Mouse (Mus musculus) MEL (cell line): ENCODE measurements around the gene Vwa3b. TPM values are rescaled to one million over a fixed set of nuclear protein-coding genes. Genes with fewer than 3 reads are reported as not detected.

ENCODE experiments used
- DNase-seq: peaks from one replicate; pipeline ENCODE4 v3.0.0; 2011; ENCODE audit warnings: low read depth, low spot score
- H3K27ac ChIP-seq: 2 replicates; pipeline ENCODE4 v1.5.1; 2012; ENCODE audit warnings: low read depth, mild to moderate bottlenecking, control low read depth, low read length, moderate library complexity; ENCODE audit not compliant: control insufficient read depth
- H3K27me3 ChIP-seq, 2 experiments: fragments of 150-350 bp in 1 of 2; sonication (generic) in 1 of 2; 2 replicates each; pipeline ENCODE4 v1.6.1; 2012; ENCODE audit warnings: low read length in 2 of 2, mild to moderate bottlenecking in 2 of 2, improper control_type of control experiment in 1 of 2, moderate library complexity in 1 of 2; ENCODE audit not compliant: insufficient read depth in 2 of 2, control insufficient read depth in 1 of 2
- H3K36me3 ChIP-seq, 2 experiments: 2 replicates each; pipeline ENCODE4 v1.6.1; 2012 to 2014; ENCODE audit warnings: low read length in 2 of 2, improper control_type of control experiment in 1 of 2, inconsistent platforms in 1 of 2, mild to moderate bottlenecking in 1 of 2; ENCODE audit not compliant: insufficient read depth in 2 of 2, control insufficient read depth in 1 of 2
- H3K4me1 ChIP-seq, 2 experiments: fragments of 150-350 bp in 1 of 2; sonication (generic) in 1 of 2; 2 replicates each; pipeline ENCODE4 v1.6.1; 2012; ENCODE audit warnings: low read length in 2 of 2, improper control_type of control experiment in 1 of 2, mild to moderate bottlenecking in 1 of 2; ENCODE audit not compliant: insufficient read depth in 2 of 2, control insufficient read depth in 1 of 2
- H3K4me3 ChIP-seq, 2 experiments: fragments of 150-350 bp in 1 of 2; sonication (generic) in 1 of 2; 2 replicates each; pipeline ENCODE4 v1.5.1; 2012; ENCODE audit warnings: low read depth in 2 of 2, low read length in 2 of 2, mild to moderate bottlenecking in 2 of 2, moderate library complexity in 2 of 2, control low read depth in 1 of 2, improper control_type of control experiment in 1 of 2; ENCODE audit not compliant: control insufficient read depth in 1 of 2, insufficient read depth in 1 of 2
- H3K79me2 ChIP-seq: 2 replicates; pipeline ENCODE4 v1.6.1; 2012; ENCODE audit warnings: mild to moderate bottlenecking, low read length, moderate library complexity; ENCODE audit not compliant: control insufficient read depth, poor library complexity, insufficient read depth
- H3K9ac ChIP-seq: 2 replicates; pipeline ENCODE4 v1.6.1; 2012; ENCODE audit warnings: low read depth, mild to moderate bottlenecking, control low read depth, low read length, moderate library complexity; ENCODE audit not compliant: control insufficient read depth, poor library complexity, severe bottlenecking
- H3K9me3 ChIP-seq: fragments of 150-350 bp; sonication (generic); replicated peaks from 2 replicates; pipeline ENCODE4 v1.6.1; 2012; ENCODE audit warnings: mild to moderate bottlenecking, low read length, improper control_type of control experiment, moderate library complexity; ENCODE audit not compliant: insufficient read depth
- CHD1 ChIP-seq: IDR thresholded peaks from 2 replicates; pipeline ENCODE4 v1.6.1; 2012; ENCODE audit warnings: low read depth, mild to moderate bottlenecking, inconsistent platforms, low read length, improper control_type of control experiment
- CHD2 ChIP-seq: IDR thresholded peaks from 2 replicates; pipeline ENCODE4 v1.6.1; 2011; ENCODE audit warnings: low read length, improper control_type of control experiment
- E2F4 ChIP-seq: IDR thresholded peaks from 2 replicates; pipeline ENCODE4 v1.6.1; 2011; ENCODE audit warnings: low read depth, low read length, improper control_type of control experiment, borderline replicate concordance
- ELF1 ChIP-seq: IDR thresholded peaks from 2 replicates; pipeline ENCODE4 v1.6.1; 2014; ENCODE audit warnings: low read depth, mild to moderate bottlenecking, inconsistent platforms, low read length, improper control_type of control experiment, moderate library complexity
- EP300 ChIP-seq, 2 experiments: IDR thresholded peaks; 2 replicates each; pipeline ENCODE4 v1.6.1; 2011; ENCODE audit warnings: improper control_type of control experiment in 2 of 2, low read length in 2 of 2, low read depth in 1 of 2, mild to moderate bottlenecking in 1 of 2
- ETS1 ChIP-seq: IDR thresholded peaks from 2 replicates; pipeline ENCODE4 v1.6.1; 2012; ENCODE audit warnings: low read depth, mild to moderate bottlenecking, inconsistent platforms, low read length, improper control_type of control experiment, moderate library complexity
- GABPA ChIP-seq: IDR thresholded peaks from 2 replicates; pipeline ENCODE4 v1.6.1; 2012; ENCODE audit warnings: low read depth, mild to moderate bottlenecking, inconsistent platforms, low read length, improper control_type of control experiment, moderate library complexity
- GATA1 ChIP-seq: IDR thresholded peaks from 2 replicates; pipeline ENCODE4 v1.6.1; 2011; ENCODE audit warnings: low read depth, low read length, improper control_type of control experiment
- JUND ChIP-seq: IDR thresholded peaks from 2 replicates; pipeline ENCODE4 v1.6.1; 2011; ENCODE audit warnings: low read depth, mild to moderate bottlenecking, improper control_type of control experiment, low read length
- MAZ ChIP-seq: IDR thresholded peaks from 2 replicates; pipeline ENCODE4 v1.6.1; 2012; ENCODE audit warnings: low read depth, mild to moderate bottlenecking, inconsistent platforms, low read length, improper control_type of control experiment
- MEF2A ChIP-seq: IDR thresholded peaks from 2 replicates; pipeline ENCODE4 v1.6.1; 2014; ENCODE audit warnings: low read depth, mild to moderate bottlenecking, inconsistent platforms, low read length, improper control_type of control experiment; ENCODE audit not compliant: poor library complexity, insufficient replicate concordance, severe bottlenecking; ENCODE audit errors: extremely low read depth
- MYC ChIP-seq: IDR thresholded peaks from 2 replicates; pipeline ENCODE4 v1.6.1; 2011; ENCODE audit warnings: low read depth, mild to moderate bottlenecking, low read length, improper control_type of control experiment, moderate library complexity
- NELFE ChIP-seq: IDR thresholded peaks from 2 replicates; pipeline ENCODE4 v1.6.1; 2011; ENCODE audit warnings: low read depth, low read length, improper control_type of control experiment
- POLR2A ChIP-seq, 2 experiments: IDR thresholded peaks; 2 replicates each; pipeline ENCODE4 v1.6.1; 2011 to 2012; ENCODE audit warnings: low read length in 2 of 2, mild to moderate bottlenecking in 2 of 2, control low read depth in 1 of 2, improper control_type of control experiment in 1 of 2, low read depth in 1 of 2, moderate library complexity in 1 of 2; ENCODE audit not compliant: control insufficient read depth in 1 of 2, insufficient read depth in 1 of 2, poor library complexity in 1 of 2
- POLR2AphosphoS2 ChIP-seq: IDR thresholded peaks from 2 replicates; pipeline ENCODE4 v1.6.1; 2011; ENCODE audit warnings: low read length, improper control_type of control experiment
- RCOR1 ChIP-seq: IDR thresholded peaks from 2 replicates; pipeline ENCODE4 v1.6.1; 2012; ENCODE audit warnings: low read depth, mild to moderate bottlenecking, inconsistent platforms, low read length, improper control_type of control experiment
- SIN3A ChIP-seq: IDR thresholded peaks from 2 replicates; pipeline ENCODE4 v1.6.1; 2012; ENCODE audit warnings: low read length, improper control_type of control experiment, inconsistent platforms
- SMC3 ChIP-seq: IDR thresholded peaks from 2 replicates; pipeline ENCODE4 v1.6.1; 2011; ENCODE audit warnings: low read depth, low read length, improper control_type of control experiment
- TBP ChIP-seq: IDR thresholded peaks from 2 replicates; pipeline ENCODE4 v1.8.0; 2011; ENCODE audit warnings: low read depth, low read length, improper control_type of control experiment
- UBTF ChIP-seq: IDR thresholded peaks from 2 replicates; pipeline ENCODE4 v1.6.1; 2012; ENCODE audit warnings: low read depth, mild to moderate bottlenecking, inconsistent platforms, low read length, improper control_type of control experiment, moderate library complexity, borderline replicate concordance; ENCODE audit not compliant: insufficient read depth
- ZC3H11A ChIP-seq: IDR thresholded peaks from 2 replicates; pipeline ENCODE4 v1.6.1; 2012; ENCODE audit warnings: low read depth, mild to moderate bottlenecking, inconsistent platforms, low read length, improper control_type of control experiment
- ZMIZ1 ChIP-seq: IDR thresholded peaks from 2 replicates; pipeline ENCODE4 v1.6.1; 2012; ENCODE audit warnings: low read depth, mild to moderate bottlenecking, inconsistent platforms, low read length, improper control_type of control experiment, moderate library complexity
- polyA plus RNA-seq, 2 experiments: library from polyadenylated mRNA; stranded (reverse) in 1 of 2; unstranded in 1 of 2; fragments of >175 nt in 1 of 2; fragments of >200 nt in 1 of 2; gene quantifications; 2 replicates each; pipeline versions ENCODE4 v1.2.1 to v1.2.4; 2012; ENCODE audit warnings: low replicate concordance in 2 of 2, low read depth in 1 of 2; ENCODE audit not compliant: insufficient read length in 2 of 2, insufficient read depth in 1 of 2, missing spikeins in 1 of 2
- total RNA-seq: library from RNA; depleted of rRNA; stranded (reverse); fragments of 300-350 nt; gene quantifications from 2 replicates; pipeline ENCODE4 v1.2.3, GENCODE M21; 2012

Vwa3b gene
- total and polyA plus RNA-seq, 3 experiments, result not detected

GRCm38 (mm10) chr1:37063841-37064240 is 37.4 kb downstream of the Vwa3b start:
- Histone ChIP-seq H3K79me2 (no peaks in the 10 kb centered on the region), H3K9ac (no peak overlapping the region), H3K9me3 (no peaks in the 10 kb centered on the region), H3K4me1 (no peaks in the 10 kb centered on the region), H3K36me3 (no peaks in the 10 kb centered on the region), H3K27ac (no peak overlapping the region), H3K27me3 (peaks cover 0 to 7% of the 10 kb centered on the region in 2 experiments; a peak in 3 of 4 replicates), H3K4me3 (no peak overlapping the region)
- TF ChIP-seq NELFE, result no peak
- TF ChIP-seq SMC3, result no peak
- TF ChIP-seq EP300 (IDR thresholded peaks at IDR 0.05; ENCODE audit: low read depth in 1 of 2, low read length in 2 of 2), result no peak
- TF ChIP-seq POLR2AphosphoS2, result no peak
- TF ChIP-seq ZC3H11A, result no peak
- no peak for TF ChIP-seq UBTF
- no peak for TF ChIP-seq RCOR1
- no peak for TF ChIP-seq MAZ
- TF ChIP-seq JUND, result no peak
- no peak for DNase-seq

- Histone ChIP-seq H3K9me3 (no peaks in the 10 kb centered on the region), H3K27me3 (peaks cover 0 to 5% of the 10 kb centered on the region in 2 experiments; a peak in 3 of 4 replicates), H3K9ac (no peak overlapping the region), H3K79me2 (no peaks in the 10 kb centered on the region), H3K4me3 (no peak overlapping the region), H3K36me3 (no peaks in the 10 kb centered on the region)
- DNase-seq, result peak; percentile 3
- TF ChIP-seq TBP (no peak), GABPA (no peak), MYC (no peak), ZMIZ1 (no peak), ELF1 (no peak), POLR2A (IDR thresholded peaks at IDR 0.05; ENCODE audit: control insufficient read depth in 1 of 2, insufficient read depth in 1 of 2, low read depth in 1 of 2, low read length in 2 of 2, poor library complexity in 1 of 2) (no peak), ZC3H11A (no peak), CHD1 (no peak), ETS1 (no peak), E2F4 (no peak), CHD2 (no peak), EP300 (IDR thresholded peaks at IDR 0.05; ENCODE audit: low read depth in 1 of 2, low read length in 2 of 2) (no peak), GATA1 (no peak), SIN3A (no peak), MEF2A (no peak)
- TF ChIP-seq, all 39 proteins: peak for 0
- no peak overlapping the region for H3K27ac ChIP-seq
- H3K4me1 ChIP-seq, result no peaks in the 10 kb centered on the region
These were observed 39.4 kb downstream of the Vwa3b start for GRCm38 (mm10) chr1:37065658-37066412.
